Mouse (Mus musculus): ENCODE results near the gene Shisal1.

DNA sequence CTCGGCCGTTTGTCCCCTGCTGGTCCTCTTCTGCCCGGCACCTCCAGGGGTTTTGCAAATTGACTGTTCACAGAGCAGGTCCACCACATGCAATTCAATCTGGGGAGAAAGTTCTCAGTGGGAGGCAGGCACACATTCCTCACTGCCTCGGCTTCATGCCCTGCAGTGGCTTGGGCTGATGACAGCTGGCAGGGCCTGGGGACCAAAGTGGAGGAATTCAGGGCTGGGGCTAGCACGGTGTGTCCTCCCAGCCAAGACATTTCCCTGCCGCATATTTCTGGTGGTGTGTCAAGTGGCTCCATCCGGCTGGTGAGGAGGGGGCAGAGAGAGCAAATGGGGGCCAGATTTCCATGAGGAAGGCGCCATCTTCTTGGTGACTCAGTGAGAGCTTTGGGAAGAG, 22.5 kb upstream of the Shisal1 start:
- no peak for TF ChIP-seq POLR2A (IDR thresholded peaks at IDR 0.05; ENCODE audit: borderline replicate concordance, extremely low read depth, insufficient read depth, insufficient read length, poor library complexity, severe bottlenecking)
- TF ChIP-seq CTCF (IDR thresholded peaks at IDR 0.05; ENCODE audit: borderline replicate concordance, extremely low read depth, insufficient read depth, insufficient read length), result no peak

Data from brain, embryonic 14.5 days (tissue).